Mouse (Mus musculus) erythroblast, adult 5-6 weeks (primary cell): Measurements from ENCODE around the gene Slc15a5. TPM values are rescaled to one million over a fixed set of nuclear protein-coding genes. Genes with fewer than 3 reads are reported as not detected.
"Not testable (repeated sequence)": the region's sequence is repeated elsewhere in the genome, so short reads cannot be mapped to it uniquely, and the experiment has no call there.

Experiments used
- ATAC-seq: replicated peaks from 2 replicates; pipeline ENCODE4 v1.8.0; 2016; ENCODE audit warnings: moderate number of reproducible peaks, mild to moderate bottlenecking, moderate TSS enrichment, inconsistent platforms; ENCODE audit not compliant: poor library complexity, low FRiP score, severe bottlenecking
- total RNA-seq, 2 experiments: library from RNA; stranded (forward) in 1 of 2; stranded (reverse) in 1 of 2; fragments of 150-400 nt in 1 of 2; fragments of 200-764, 138-1000 nt in 1 of 2; gene quantifications; 2 replicates each; pipeline versions ENCODE4 v1.2.3 to v1.2.4; 2015 to 2017; ENCODE audit warnings: low replicate concordance in 2 of 2

Slc15a5 gene
- total RNA-seq (2015; ENCODE audit: low replicate concordance) (not detected in 2 replicates), total RNA-seq (2017; ENCODE audit: low replicate concordance) (not detected in 2 replicates)

GRCm38 (mm10) chr6:138079816-138080215 is at the start of gene Slc15a5:
Gene Slc15a5, minus strand, starts transcription at chr6:138079916.
- no peak for ATAC-seq

DNA sequence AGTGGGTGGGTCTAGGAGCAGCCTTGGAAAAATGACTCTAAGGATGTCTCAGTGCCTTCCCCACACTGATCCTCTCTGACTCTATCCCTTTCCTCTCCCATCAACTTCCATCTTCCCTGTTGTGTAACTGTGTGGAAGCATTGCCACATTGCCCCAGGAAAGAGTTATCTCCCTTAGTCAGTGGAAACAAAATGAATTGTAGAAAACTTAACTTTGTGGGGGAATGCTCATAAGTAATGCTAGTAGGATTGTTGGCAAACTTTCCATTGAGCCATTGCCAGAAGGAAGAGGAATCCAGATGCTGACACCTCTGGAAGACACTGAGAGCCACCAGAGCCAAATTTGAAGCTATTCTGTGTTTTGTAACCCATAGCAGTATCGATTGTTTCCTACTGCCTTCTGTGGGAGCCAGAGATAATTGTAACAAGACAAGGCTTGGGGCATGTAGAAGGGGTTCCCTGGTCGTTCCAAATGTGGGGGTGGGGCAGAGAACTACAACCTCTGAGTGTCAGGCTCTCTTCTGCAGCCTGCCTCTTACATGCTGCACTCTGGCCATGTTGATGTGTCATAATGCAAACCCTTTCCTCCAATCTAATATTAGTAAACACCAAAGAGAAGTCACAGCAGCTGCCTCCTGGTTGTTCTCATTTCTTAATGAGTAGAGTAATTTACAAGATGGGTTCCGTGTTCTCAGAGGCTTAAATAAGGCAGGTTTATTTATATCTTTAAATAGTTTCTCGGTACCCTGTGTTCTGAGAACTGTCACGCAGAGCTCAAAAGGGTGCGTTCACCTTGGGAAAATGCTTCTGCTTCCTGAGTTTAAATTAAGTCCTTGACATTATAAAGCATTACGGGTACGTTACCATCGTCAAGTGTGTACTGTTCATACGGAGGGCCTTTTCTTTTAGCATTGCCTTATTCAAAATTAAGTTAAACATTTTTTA is 48.9 kb upstream of the Slc15a5 start:
- no peak for ATAC-seq

- no peak for ATAC-seq
Observed at GRCm38 (mm10) chr6:138117496-138117895, 37.8 kb upstream of the Slc15a5 start.

GRCm38 (mm10) chr6:138104559-138104958 is 24.8 kb upstream of the Slc15a5 start:
- ATAC-seq = no peak

- no peak for ATAC-seq
Observed at GRCm38 (mm10) chr6:138102940-138103339, 23.2 kb upstream of the Slc15a5 start.

DNA sequence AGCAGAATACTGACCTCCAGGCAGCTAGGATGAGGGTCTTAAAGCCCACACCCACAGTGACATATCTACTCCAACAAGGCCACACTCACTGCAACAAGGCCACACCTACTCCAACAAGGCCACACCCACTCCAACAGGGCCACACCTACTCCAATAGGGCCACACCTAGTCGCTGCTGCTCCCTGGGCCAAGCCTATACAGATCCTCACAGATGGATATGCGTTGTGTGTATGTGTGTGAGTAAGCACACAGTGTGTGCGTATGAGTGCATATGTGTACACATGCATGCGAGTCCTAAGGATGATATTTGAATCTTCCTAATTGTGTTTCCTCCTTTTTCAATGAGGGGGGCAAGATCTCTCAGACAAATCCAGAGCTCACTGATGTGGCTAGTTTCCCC is 22.1 kb upstream of the Slc15a5 start:
- no peak for ATAC-seq

DNA sequence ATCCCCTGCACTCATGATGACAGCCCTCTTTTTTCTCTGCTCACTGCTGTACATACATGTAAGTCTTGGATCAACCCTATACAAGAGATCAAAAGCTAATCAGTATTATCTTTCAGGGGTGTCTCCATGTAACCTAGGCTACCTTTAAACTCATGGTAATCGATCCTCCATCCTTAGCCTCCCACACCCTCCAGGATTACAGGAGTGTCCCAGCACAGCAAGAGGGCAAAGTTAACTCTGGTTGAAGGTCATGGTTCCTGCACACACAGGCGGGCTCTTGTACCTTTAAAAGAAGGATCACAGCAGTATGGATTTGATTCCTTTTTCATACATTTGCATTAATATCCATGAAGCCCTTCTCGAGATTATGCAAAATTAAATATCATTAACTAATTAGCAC is 19.9 kb upstream of the Slc15a5 start:
- no peak for ATAC-seq

GRCm38 (mm10) chr6:138095060-138095459 is 15.3 kb upstream of the Slc15a5 start:
- ATAC-seq = no peak

DNA sequence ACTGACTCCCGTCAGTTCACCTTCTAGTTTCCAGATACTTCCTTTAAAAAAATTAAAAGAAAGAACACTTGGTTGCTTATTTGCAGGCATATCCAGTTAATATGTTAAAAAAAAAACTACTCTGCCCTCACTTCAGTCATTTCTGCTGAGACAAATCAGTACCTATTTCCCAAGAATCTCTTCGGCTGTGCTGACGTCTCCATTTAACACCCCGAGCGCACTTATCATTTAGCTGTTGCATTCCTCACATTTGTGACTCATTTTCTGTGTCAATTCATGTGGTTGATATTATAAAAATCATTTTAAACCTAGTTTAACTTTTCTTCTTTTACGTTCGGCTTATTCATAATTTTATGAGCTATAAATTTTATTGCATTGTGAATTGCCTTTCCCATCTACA is 12.7 kb upstream of the Slc15a5 start:
- no peak for ATAC-seq

DNA sequence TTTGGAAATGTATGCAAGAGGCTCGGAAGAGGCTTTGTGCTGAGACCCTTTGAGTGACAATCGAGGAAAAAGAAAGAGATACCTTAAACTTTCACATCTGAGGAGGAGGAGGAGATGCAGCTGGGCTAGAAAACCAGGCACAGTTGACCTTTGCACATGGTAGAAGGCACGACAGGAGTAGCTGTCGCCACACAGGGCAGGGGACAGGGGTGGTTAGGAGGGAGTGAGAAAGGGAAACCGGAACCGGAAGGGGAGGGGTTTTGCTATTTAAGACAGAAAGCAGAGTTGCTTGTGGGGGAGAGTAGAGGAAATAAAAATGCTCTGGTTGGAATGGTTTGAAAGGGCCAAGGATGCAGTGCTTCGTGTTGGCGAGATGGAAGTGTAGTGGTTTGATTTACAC is 9.4 kb upstream of the Slc15a5 start:
- ATAC-seq = no peak

DNA sequence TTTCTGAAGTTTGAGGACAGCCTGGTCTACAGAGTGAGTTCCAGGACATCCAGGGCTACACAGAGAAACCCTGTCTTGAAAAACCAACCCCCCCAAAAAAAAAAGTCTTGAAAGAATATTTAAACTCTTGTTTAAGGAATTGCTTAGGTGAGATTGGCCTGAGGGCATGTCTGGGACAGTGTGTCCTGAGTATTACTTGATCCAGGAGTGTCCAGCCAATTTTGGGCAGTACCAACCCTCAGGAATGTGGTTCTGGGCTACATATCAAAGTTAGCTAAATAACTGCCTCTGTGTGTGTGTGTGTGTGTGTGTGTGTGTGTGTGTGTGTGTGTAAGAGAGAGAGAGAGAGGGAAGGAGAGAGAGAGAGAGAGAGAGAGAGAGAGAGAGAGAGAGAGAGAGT is 6.7 kb upstream of the Slc15a5 start:
- not testable (repeated sequence) for ATAC-seq

- no peak for ATAC-seq
Observed at GRCm38 (mm10) chr6:138080778-138081549, 1.2 kb upstream of the Slc15a5 start.

- no peak for ATAC-seq
Observed at GRCm38 (mm10) chr6:138077681-138078439, 1.9 kb downstream of the Slc15a5 start.

DNA sequence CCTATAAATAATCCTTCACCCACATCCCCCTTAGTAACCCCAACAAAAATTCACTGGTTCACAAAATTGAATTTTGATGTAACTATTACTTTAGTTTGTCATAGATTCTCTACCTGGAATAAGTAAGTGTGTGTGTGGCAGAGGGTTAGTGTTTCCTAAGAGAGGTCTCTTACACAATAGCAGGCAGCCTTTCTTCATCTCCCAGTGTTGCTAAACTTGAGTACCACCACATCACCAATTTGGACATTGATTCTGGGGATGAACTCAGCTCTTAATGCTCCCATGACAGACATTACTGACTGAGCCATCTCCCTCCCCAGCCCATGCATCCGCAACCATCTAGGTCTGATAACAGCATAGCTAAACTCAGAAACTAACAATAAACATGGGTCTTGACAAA is 4.0 kb downstream of the Slc15a5 start:
- no peak for ATAC-seq

DNA sequence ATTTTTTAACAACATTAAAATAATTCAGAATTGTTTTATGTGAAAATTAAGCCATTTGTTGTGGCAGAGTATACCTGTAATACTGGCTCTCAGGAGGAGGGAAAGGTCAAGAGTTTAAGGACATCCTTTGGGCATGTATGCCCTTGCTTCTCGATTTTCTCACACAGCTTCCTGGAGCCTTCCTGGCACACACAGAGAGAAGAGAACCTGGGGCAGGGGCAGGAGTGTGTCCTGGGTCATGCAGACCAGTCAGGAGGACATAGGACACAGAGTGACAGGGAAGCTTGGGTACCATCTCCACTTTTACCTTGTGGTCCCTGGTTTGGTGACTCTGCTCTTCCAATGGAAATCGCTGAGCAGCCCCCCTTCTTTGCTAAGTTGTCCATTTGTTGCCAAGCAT is 6.2 kb downstream of the Slc15a5 start:
- no peak for ATAC-seq

DNA sequence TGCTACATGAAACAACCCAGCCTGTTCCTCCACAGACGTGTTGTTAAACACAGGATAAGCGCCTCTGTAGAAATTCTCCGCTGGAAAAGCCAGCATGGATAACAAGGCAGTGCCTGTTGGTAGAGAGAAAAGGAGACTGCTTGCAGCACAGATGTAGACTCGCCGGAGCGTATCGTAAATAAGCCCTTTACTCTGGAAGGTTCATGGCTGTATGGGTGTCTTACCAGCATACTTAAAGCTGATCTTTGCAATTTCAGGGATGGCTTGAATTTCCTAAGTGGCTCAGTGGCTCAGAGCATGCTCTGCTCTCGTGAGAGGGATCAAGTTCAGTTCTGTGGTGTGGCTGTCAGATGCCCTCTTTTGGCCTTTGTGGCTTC is 6.8 kb downstream of the Slc15a5 start:
- ATAC-seq = no peak

DNA sequence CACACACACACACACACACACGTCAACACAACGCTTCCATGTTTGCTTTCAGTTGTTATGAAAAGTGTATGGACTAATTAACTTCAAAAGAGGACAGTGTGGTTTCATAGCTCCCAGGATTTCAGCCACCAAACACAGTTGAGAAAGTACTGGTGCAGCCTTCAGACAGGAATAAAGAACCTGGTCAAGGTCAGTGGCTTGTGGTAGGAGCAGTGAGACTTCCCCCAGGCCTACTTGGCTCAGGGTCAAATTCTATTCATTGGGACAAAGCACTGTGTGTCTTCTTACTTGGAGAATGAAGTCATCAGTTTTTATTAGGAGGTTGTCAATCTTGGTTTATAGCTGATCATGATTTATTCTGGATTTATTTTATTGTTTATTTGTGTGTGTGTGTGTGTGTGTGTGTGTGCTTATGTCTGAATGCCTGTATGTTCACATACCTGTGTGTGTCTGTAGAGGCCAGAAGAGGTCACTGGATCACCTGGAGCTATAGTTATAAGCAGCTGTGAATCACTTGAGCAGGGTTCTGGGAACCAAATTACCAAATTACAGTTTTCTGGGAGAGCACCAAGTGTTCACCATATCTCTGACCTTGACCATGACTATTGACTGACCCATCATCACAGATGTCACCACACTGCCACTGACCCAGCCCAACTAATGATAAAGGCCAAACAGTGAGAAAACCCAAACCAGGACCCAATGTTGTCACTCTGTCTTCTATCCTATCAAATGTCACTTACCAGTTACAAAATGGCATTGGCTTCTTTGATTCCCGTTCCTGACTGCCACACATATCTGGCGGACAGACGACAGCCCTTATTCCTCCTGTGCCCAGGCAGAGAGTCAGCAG is 7.4 kb downstream of the Slc15a5 start:
- ATAC-seq = no peak

DNA sequence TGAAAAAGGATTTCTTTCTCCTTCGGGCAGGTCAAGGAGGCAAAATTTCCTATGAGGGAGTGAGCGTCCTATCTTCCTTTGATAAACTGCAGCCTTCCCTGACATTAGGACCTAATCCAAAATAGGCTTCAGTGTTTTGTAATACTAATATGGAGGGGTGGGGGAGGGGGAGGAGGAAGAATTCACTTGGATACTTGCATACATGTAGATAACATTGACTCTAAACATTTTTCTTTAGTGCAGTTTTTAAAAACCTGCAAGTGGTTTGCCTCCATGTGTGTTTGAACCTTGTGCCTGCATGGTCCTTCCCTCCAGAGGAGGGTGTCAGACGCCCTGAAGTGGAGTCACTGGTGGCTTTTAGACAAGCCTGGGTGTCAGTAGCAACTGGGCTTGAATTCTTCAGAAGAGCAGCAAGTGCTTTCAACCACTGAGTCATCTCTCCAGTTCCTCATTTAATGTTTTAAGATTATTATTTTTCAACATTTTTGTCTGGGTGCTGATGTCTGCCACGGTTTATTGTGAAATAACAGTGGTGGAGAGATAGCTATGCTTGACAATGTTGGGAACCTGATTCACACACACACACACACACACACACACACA is 8.1 kb downstream of the Slc15a5 start:
- no peak for ATAC-seq
